Mouse (Mus musculus) kidney, postnatal 10 days (tissue): ENCODE measurements at regions not wholly inside any gene's neighbourhood (a gene's known extent, or its start where the extent isn't known, plus 50 kb on each side); places are given as distances from the start of the nearest gene placed in this dataset.
A peak's percentile ranks its signal among the peaks of the same experiment; 100 is the strongest.

ENCODE experiments used
- DNase-seq: peaks from one replicate; pipeline ENCODE4 v3.0.0; 2021; ENCODE audit warnings: mixed read lengths

GRCm38 (mm10) chr3:52693813-52694212 is 323.2 kb downstream of the Cog6 start:
- no peak for DNase-seq

- DNase-seq = peak; percentile 55
Measured at GRCm38 (mm10) chr3:52685434-52686181, 331.4 kb downstream of the Cog6 start.

GRCm38 (mm10) chr3:52680824-52681388 is 336.1 kb downstream of the Cog6 start:
- no peak for DNase-seq

GRCm38 (mm10) chr3:52676886-52677670 is 340.0 kb downstream of the Cog6 start:
- no peak for DNase-seq

GRCm38 (mm10) chr3:52670628-52671028 is 346.4 kb downstream of the Cog6 start:
- no peak for DNase-seq

GRCm38 (mm10) chr3:52663161-52663602 is 353.9 kb downstream of the Cog6 start:
- DNase-seq = no peak

GRCm38 (mm10) chr3:52662164-52662908 is 354.7 kb downstream of the Cog6 start:
- no peak for DNase-seq

GRCm38 (mm10) chr3:52653006-52653405 is 364.0 kb downstream of the Cog6 start:
- DNase-seq = no peak

- DNase-seq = no peak
Measured at GRCm38 (mm10) chr3:52652476-52652870, 364.6 kb downstream of the Cog6 start.

- DNase-seq = no peak
Measured at GRCm38 (mm10) chr3:52651862-52652475, 365.1 kb downstream of the Cog6 start.

- no peak for DNase-seq
Measured at GRCm38 (mm10) chr3:52650071-52650470, 367.0 kb downstream of the Cog6 start.

GRCm38 (mm10) chr3:52648836-52649500 is 368.1 kb downstream of the Cog6 start:
- no peak for DNase-seq

GRCm38 (mm10) chr3:52647900-52648299 is 369.1 kb downstream of the Cog6 start:
- DNase-seq = no peak

- DNase-seq = no peak
Measured at GRCm38 (mm10) chr3:52647161-52647692, 369.8 kb downstream of the Cog6 start.

GRCm38 (mm10) chr3:52645156-52645555 is 371.9 kb downstream of the Cog6 start:
- DNase-seq = no peak

- peak; percentile 42 for DNase-seq
Measured at GRCm38 (mm10) chr3:52644178-52645128, 372.6 kb downstream of the Cog6 start.

GRCm38 (mm10) chr3:52643796-52644177 is 373.2 kb downstream of the Cog6 start:
- DNase-seq = no peak

- no peak for DNase-seq
Measured at GRCm38 (mm10) chr3:52643100-52643551, 373.9 kb downstream of the Cog6 start.

GRCm38 (mm10) chr3:52641226-52642181 is 373.4 kb downstream of the Foxo1 start:
- peak; percentile 30 for DNase-seq
